Mouse (Mus musculus) gastrocnemius, postnatal 4 days (tissue): ENCODE data around the gene Homer2. TPM values are rescaled to one million over a fixed set of nuclear protein-coding genes. Genes with fewer than 3 reads are reported as not detected.

Source experiments
- DNase-seq, 2 experiments: peaks; one replicate each; pipeline ENCODE4 v3.0.0; 2021 to 2022; ENCODE audit warnings: low spot score in 2 of 2, mixed read lengths in 2 of 2
- total RNA-seq, 2 experiments: library from RNA; stranded (reverse); gene quantifications; 2 replicates each; pipeline ENCODE4 v1.2.3; 2021

The Homer2 gene
- total RNA-seq, 2 experiments from 2014 or later = 22.3 to 23.3 TPM

- no peak for DNase-seq
These were observed 113.9 kb downstream of the Homer2 start for GRCm38 (mm10) chr7:81593387-81593786.

GRCm38 (mm10) chr7:81592686-81593085 lies 114.6 kb downstream of the Homer2 start:
- DNase-seq = no peak

GRCm38 (mm10) chr7:81587238-81587637 lies 120.1 kb downstream of the Homer2 start:
- DNase-seq = no peak

GRCm38 (mm10) chr7:81585326-81585725 lies 122.0 kb downstream of the Homer2 start:
- DNase-seq = no peak

GRCm38 (mm10) chr7:81583512-81583911 lies 123.8 kb downstream of the Homer2 start:
- DNase-seq = no peak

GRCm38 (mm10) chr7:81579312-81579711 lies 128.0 kb downstream of the Homer2 start:
- no peak for DNase-seq

- no peak for DNase-seq
These were observed 128.9 kb downstream of the Homer2 start for GRCm38 (mm10) chr7:81578413-81578812.

GRCm38 (mm10) chr7:81577872-81578271 lies 129.5 kb downstream of the Homer2 start:
- no peak for DNase-seq

- DNase-seq = no peak
These were observed 131.7 kb downstream of the Homer2 start for GRCm38 (mm10) chr7:81575606-81576005.

- DNase-seq = no peak
These were observed 133.5 kb downstream of the Homer2 start for GRCm38 (mm10) chr7:81573821-81574220.

GRCm38 (mm10) chr7:81573397-81573796 lies 133.9 kb downstream of the Homer2 start:
- no peak for DNase-seq

GRCm38 (mm10) chr7:81572610-81573268 lies 134.6 kb downstream of the Homer2 start:
- DNase-seq = no peak

GRCm38 (mm10) chr7:81571941-81572441 lies 135.3 kb downstream of the Homer2 start:
- no peak for DNase-seq

- DNase-seq = peak; percentile 69 to 88
These were observed 136.0 kb downstream of the Homer2 start, which contains the start of gene Whamm for GRCm38 (mm10) chr7:81571108-81571940. Gene Whamm, plus strand, starts transcription at chr7:81571266.

GRCm38 (mm10) chr7:81570752-81571107 lies 136.6 kb downstream of the Homer2 start:
- no peak for DNase-seq

- no peak for DNase-seq
These were observed 137.1 kb downstream of the Homer2 start for GRCm38 (mm10) chr7:81570271-81570670.

GRCm38 (mm10) chr7:81569851-81570250 lies 137.5 kb downstream of the Homer2 start:
- DNase-seq = no peak

- no peak for DNase-seq
These were observed 139.9 kb downstream of the Homer2 start for GRCm38 (mm10) chr7:81567396-81567795.

GRCm38 (mm10) chr7:81566892-81567291 lies 140.4 kb downstream of the Homer2 start, which contains the start of gene Fsd2:
Gene Fsd2, minus strand, starts transcription at chr7:81566944.
- DNase-seq = no peak

- DNase-seq = no peak
These were observed 141.0 kb downstream of the Homer2 start for GRCm38 (mm10) chr7:81566332-81566731.

- DNase-seq = no peak
These were observed 141.8 kb downstream of the Homer2 start for GRCm38 (mm10) chr7:81565381-81566055.

GRCm38 (mm10) chr7:81564766-81565165 lies 142.6 kb downstream of the Homer2 start:
- DNase-seq = no peak
